Mouse (Mus musculus) heart, postnatal 10 days (tissue): ENCODE measurements around the gene Pramel1. TPM values are rescaled to one million over a fixed set of nuclear protein-coding genes. Genes with fewer than 3 reads are reported as not detected.
A peak's percentile ranks its signal among the peaks of the same experiment; 100 is the strongest.
"Not testable (repeated sequence)": the region's sequence is repeated elsewhere in the genome, so short reads cannot be mapped to it uniquely, and the experiment has no call there.

Source experiments
- DNase-seq, 2 experiments: peaks; one replicate each; pipeline ENCODE4 v3.0.0; 2021
- intact Hi-C: fragments of 180-260 bp; cut with DNase I; formaldehyde crosslinking; loops from one replicate; pipeline ENCODE4 v1.15.1; 2025
- total RNA-seq, 2 experiments: library from RNA; stranded (reverse); gene quantifications; 2 replicates each; pipeline ENCODE4 v1.2.3; 2021

Gene Pramel1
- total RNA-seq, 2 experiments from 2014 or later, result not detected

GRCm38 (mm10) chr4:143426770-143427169 is 32.5 kb downstream of the Pramel1 start:
- intact Hi-C loops, result not testable (repeated sequence)
- peak; percentile 26 to 31 for DNase-seq

Other genes with a start within 250 kb of the Pramel1 start
- gene Prdm2, start 181.4 kb upstream of the Pramel1 start, total RNA-seq, result 10 to 100 TPM; 20.6 to 23.7 TPM
- gene Pdpn, start 94.9 kb upstream of the Pramel1 start, total RNA-seq, result 10 to 100 TPM; 10.1 to 12.9 TPM
- under 1 TPM in 1 of 2 experiments, not detected in 1; 0.14 TPM for gene Lrrc38, start 44.7 kb upstream of the Pramel1 start, total RNA-seq
- gene Pramef8, start 18.0 kb downstream of the Pramel1 start, total RNA-seq, result 1 to 10 TPM; 9.4 to 9.7 TPM
- not detected for gene Oog4, start 55.9 kb downstream of the Pramel1 start, total RNA-seq
- not detected for gene Gm13043, start 116.9 kb downstream of the Pramel1 start, total RNA-seq
- not detected for gene Gm13040, start 141.5 kb downstream of the Pramel1 start, total RNA-seq
- not detected for gene BC080695, start 157.3 kb downstream of the Pramel1 start, total RNA-seq
- not detected for gene Gm13057, start 157.3 kb downstream of the Pramel1 start, total RNA-seq
- not detected for gene Gm13083, start 220.6 kb downstream of the Pramel1 start, total RNA-seq